Mouse (Mus musculus) 416B (cell line): ENCODE data around the gene Gm17542.
"Not testable (repeated sequence)": the region's sequence is repeated elsewhere in the genome, so short reads cannot be mapped to it uniquely, and the experiment has no call there.

Experiments used
- DNase-seq: peaks from one replicate; pipeline ENCODE4 v3.0.0; 2011; ENCODE audit warnings: low read depth

The Gm17542 gene

GRCm38 (mm10) chr10:58718110-58718509 is at the start of gene Gm17542:
TSS of gene Gm17542 (minus strand) at chr10:58718210.
- DNase-seq, result not testable (repeated sequence)

GRCm38 (mm10) chr10:58739779-58740178 is 21.8 kb upstream of the Gm17542 start:
- no peak for DNase-seq

GRCm38 (mm10) chr10:58738152-58738551 is 20.1 kb upstream of the Gm17542 start:
- no peak for DNase-seq

- no peak for DNase-seq
These were observed 3.2 kb downstream of the Gm17542 start for GRCm38 (mm10) chr10:58714789-58715148.

- DNase-seq, result no peak
These were observed 3.9 kb downstream of the Gm17542 start for GRCm38 (mm10) chr10:58713855-58714788.

GRCm38 (mm10) chr10:58713225-58713624 is 4.8 kb downstream of the Gm17542 start:
- no peak for DNase-seq

GRCm38 (mm10) chr10:58709021-58709420 is 9.0 kb downstream of the Gm17542 start:
- no peak for DNase-seq

GRCm38 (mm10) chr10:58700578-58700977 is 17.4 kb downstream of the Gm17542 start:
- DNase-seq, result no peak

GRCm38 (mm10) chr10:58700160-58700559 is 17.9 kb downstream of the Gm17542 start:
- DNase-seq, result no peak

- DNase-seq, result no peak
These were observed 19.1 kb downstream of the Gm17542 start for GRCm38 (mm10) chr10:58698955-58699354.

GRCm38 (mm10) chr10:58691051-58691450 is 27.0 kb downstream of the Gm17542 start:
- DNase-seq, result no peak

- no peak for DNase-seq
These were observed 38.7 kb downstream of the Gm17542 start for GRCm38 (mm10) chr10:58679298-58679697.

GRCm38 (mm10) chr10:58675533-58675932 is 42.5 kb downstream of the Gm17542 start, which contains the start of gene Edar:
TSS of gene Edar (minus strand) at chr10:58675654.
- DNase-seq, result peak; percentile 21

- DNase-seq, result peak; percentile 52
These were observed 44.5 kb downstream of the Gm17542 start for GRCm38 (mm10) chr10:58673278-58674061.

GRCm38 (mm10) chr10:58672557-58673277 is 45.3 kb downstream of the Gm17542 start:
- no peak for DNase-seq

- DNase-seq, result no peak
These were observed 54.1 kb downstream of the Gm17542 start for GRCm38 (mm10) chr10:58663868-58664267.
